Mouse (Mus musculus) ES-Bruce4 (cell line): Measurements from ENCODE around the gene Degs2. TPM values are rescaled to one million over a fixed set of nuclear protein-coding genes. Genes with fewer than 3 reads are reported as not detected.

Experiments
- H3K27ac ChIP-seq: 2 replicates; pipeline ENCODE4 v1.5.1; 2012; ENCODE audit warnings: low read length, inconsistent platforms; ENCODE audit not compliant: insufficient read depth
- H3K27me3 ChIP-seq: 2 replicates; pipeline ENCODE4 v1.6.1; 2012; ENCODE audit warnings: mild to moderate bottlenecking, low read length, inconsistent platforms; ENCODE audit not compliant: control insufficient read depth, poor library complexity, insufficient read depth, severe bottlenecking
- H3K36me3 ChIP-seq: 2 replicates; pipeline ENCODE4 v1.6.1; 2012; ENCODE audit warnings: inconsistent platforms, mild to moderate bottlenecking, low read length, moderate library complexity; ENCODE audit not compliant: control insufficient read depth, poor library complexity, insufficient read depth, severe bottlenecking
- H3K4me1 ChIP-seq: one replicate; pipeline ENCODE4 v1.8.1; 2011; ENCODE audit warnings: low read length; ENCODE audit not compliant: control insufficient read depth, insufficient read depth
- H3K4me3 ChIP-seq: 2 replicates; pipeline ENCODE4 v1.5.1; 2011; ENCODE audit warnings: low read depth, mild to moderate bottlenecking, low read length
- H3K9ac ChIP-seq: 2 replicates; pipeline ENCODE4 v1.6.1; 2012; ENCODE audit warnings: low read depth, mild to moderate bottlenecking, inconsistent platforms; ENCODE audit not compliant: poor library complexity, severe bottlenecking
- H3K9me3 ChIP-seq: replicated peaks from 2 replicates; pipeline ENCODE4 v1.6.1; 2012; ENCODE audit warnings: mild to moderate bottlenecking, low read length, inconsistent platforms; ENCODE audit not compliant: control insufficient read depth, poor library complexity, insufficient read depth, severe bottlenecking
- CTCF ChIP-seq: IDR thresholded peaks from one replicate; pipeline ENCODE4 v1.8.1; 2011; ENCODE audit warnings: low read depth, low read length
- EP300 ChIP-seq: IDR thresholded peaks from 2 replicates; pipeline ENCODE4 v1.6.1; 2011; ENCODE audit warnings: low read depth, low read length; ENCODE audit not compliant: insufficient read depth
- POLR2A ChIP-seq: IDR thresholded peaks from one replicate; pipeline ENCODE4 v1.8.1; 2011; ENCODE audit warnings: low read length; ENCODE audit not compliant: insufficient read depth
- polyA plus RNA-seq: library from polyadenylated mRNA; stranded (reverse); fragments of >200 nt; gene quantifications from 2 replicates; pipeline ENCODE4 v1.2.4, GENCODE M21; 2011; ENCODE audit warnings: low read depth; ENCODE audit not compliant: missing spikeins, insufficient read depth, insufficient read length

Degs2 gene
- polyA plus RNA-seq, 1 experiment, result not detected

GRCm38 (mm10) chr12:108657350-108657749, 44.8 kb downstream of the Degs2 start:
- H3K27me3 ChIP-seq, result no peaks in the 10 kb centered on the region
- H3K9me3 ChIP-seq, result no peaks in the 10 kb centered on the region
- no peaks in the 10 kb centered on the region for H3K36me3 ChIP-seq
- H3K9ac ChIP-seq, result no peak overlapping the region
- TF ChIP-seq POLR2A (no peak), EP300 (peak; percentile 52; the same call in 1 of the 2 replicates), CTCF (peak; percentile 81)
- peaks cover 4% of the 10 kb centered on the region for H3K4me1 ChIP-seq
- no peak overlapping the region for H3K4me3 ChIP-seq
- no peak overlapping the region for H3K27ac ChIP-seq

GRCm38 (mm10) chr12:108653358-108654335, 48.5 kb downstream of the Degs2 start:
- no peak overlapping the region for H3K9ac ChIP-seq
- H3K27me3 ChIP-seq, result no peaks in the 10 kb centered on the region
- H3K4me3 ChIP-seq, result 0 out of 2 replicates have a peak overlapping the region, but pooled peaks have one; percentile 24
- H3K27ac ChIP-seq, result no peak overlapping the region
- no peak for TF ChIP-seq POLR2A
- 0 out of 2 replicates have a peak, but pooled peaks have one; percentile 8 for TF ChIP-seq EP300
- no peak for TF ChIP-seq CTCF
- H3K9me3 ChIP-seq, result no peaks in the 10 kb centered on the region
- H3K36me3 ChIP-seq, result no peaks in the 10 kb centered on the region
- peaks cover 4% of the 10 kb centered on the region for H3K4me1 ChIP-seq

DNA sequence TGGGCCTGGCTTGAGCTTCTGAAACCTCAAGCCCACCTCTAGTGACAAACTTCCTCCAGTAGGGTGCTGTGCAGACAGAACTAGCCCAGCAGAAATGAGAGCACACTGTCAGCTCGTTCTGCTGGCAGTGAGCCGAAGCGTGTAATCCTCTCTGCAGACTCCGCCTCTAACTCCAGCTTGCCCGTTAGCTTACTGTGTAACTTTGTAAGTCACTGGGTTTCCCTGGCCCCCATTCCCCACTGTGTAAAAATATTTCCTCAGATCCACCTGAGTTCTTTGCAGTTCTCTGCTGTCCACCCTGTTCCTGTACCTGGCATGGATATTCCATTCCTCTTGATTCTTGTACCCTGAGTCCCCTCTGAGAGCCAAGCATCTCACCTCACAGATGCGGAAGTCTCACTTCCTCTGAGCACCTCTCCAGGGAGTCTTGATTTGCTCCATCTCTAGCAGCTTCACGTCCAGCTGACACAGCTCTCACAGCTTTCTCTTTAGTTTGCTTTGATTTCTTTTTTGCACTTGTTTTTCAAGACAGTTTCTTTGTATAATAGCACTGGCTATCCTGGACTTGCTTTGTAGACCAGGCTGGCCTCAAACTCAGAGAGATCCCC, 51.0 kb downstream of the Degs2 start:
- H3K36me3 ChIP-seq, result no peaks in the 10 kb centered on the region

GRCm38 (mm10) chr12:108647784-108648183, 54.3 kb downstream of the Degs2 start:
- no peaks in the 10 kb centered on the region for H3K27me3 ChIP-seq
- H3K4me1 ChIP-seq, result no peaks in the 10 kb centered on the region
- H3K9ac ChIP-seq, result no peak overlapping the region
- H3K9me3 ChIP-seq, result no peaks in the 10 kb centered on the region
- no peak overlapping the region for H3K4me3 ChIP-seq
- no peak overlapping the region for H3K27ac ChIP-seq
- H3K36me3 ChIP-seq, result no peaks in the 10 kb centered on the region
- TF ChIP-seq POLR2A (no peak), CTCF (no peak), EP300 (no peak)

More for the DNA sequence above, 51.0 kb downstream of the Degs2 start:
- Histone ChIP-seq H3K4me1 (peaks cover 4% of the 10 kb centered on the region), H3K4me3 (no peak overlapping the region), H3K27me3 (no peaks in the 10 kb centered on the region), H3K9ac (no peak overlapping the region), H3K9me3 (no peaks in the 10 kb centered on the region), H3K27ac (no peak overlapping the region)
- TF ChIP-seq EP300 (no peak), CTCF (no peak), POLR2A (no peak)

GRCm38 (mm10) chr12:108646234-108646633, 55.9 kb downstream of the Degs2 start:
- Histone ChIP-seq H3K27me3 (no peaks in the 10 kb centered on the region), H3K9ac (no peak overlapping the region), H3K36me3 (no peaks in the 10 kb centered on the region), H3K4me3 (no peak overlapping the region), H3K4me1 (no peaks in the 10 kb centered on the region), H3K27ac (no peak overlapping the region), H3K9me3 (no peaks in the 10 kb centered on the region)
- TF ChIP-seq POLR2A (no peak), EP300 (no peak), CTCF (no peak)

- Histone ChIP-seq H3K4me3 (no peak overlapping the region), H3K4me1 (no peaks in the 10 kb centered on the region), H3K9ac (no peak overlapping the region), H3K36me3 (no peaks in the 10 kb centered on the region), H3K27ac (no peak overlapping the region), H3K27me3 (no peaks in the 10 kb centered on the region), H3K9me3 (no peaks in the 10 kb centered on the region)
- no peak for TF ChIP-seq CTCF
- no peak for TF ChIP-seq EP300
- TF ChIP-seq POLR2A, result no peak
Measured at GRCm38 (mm10) chr12:108642019-108642418, 60.1 kb downstream of the Degs2 start.
